Mouse (Mus musculus): ENCODE measurements around the gene Ebf4. TPM values are rescaled to one million over a fixed set of nuclear protein-coding genes. Genes with fewer than 3 reads are reported as not detected.

Ebf4 gene
- not detected in 2 replicates for polyA plus RNA-seq (2012)

GRCm38 (mm10) chr2:130294936-130295277 is at the start of gene Ebf4:
Ebf4 (plus strand) TSS chr2:130295169.
- H3K27me3 ChIP-seq (ENCODE audit: control insufficient read depth): peaks cover 93% of the 10 kb centered on the region
- TF ChIP-seq TAL1 (IDR thresholded peaks at IDR 0.05; ENCODE audit: low read length): no peak
- no peak for TF ChIP-seq GATA1 (IDR thresholded peaks at IDR 0.05; ENCODE audit: low read length)
- peak within 1 kb of the TSS; percentile 14 for H3K4me3 ChIP-seq (replicated peaks)
- H3K36me3 ChIP-seq (ENCODE audit: control insufficient read depth): no peaks in the 10 kb centered on the region
- no peaks in the 10 kb centered on the region for H3K4me1 ChIP-seq (ENCODE audit: control insufficient read depth)
- H3K9me3 ChIP-seq (ENCODE audit: control insufficient read depth, low read length): peaks cover 6% of the 10 kb centered on the region; the same call in 1 of the 2 replicates

- Histone ChIP-seq H3K9me3 (ENCODE audit: control insufficient read depth, low read length) (no peaks in the 10 kb centered on the region), H3K4me1 (ENCODE audit: control insufficient read depth) (peaks cover 21% of the 10 kb centered on the region), H3K27me3 (ENCODE audit: control insufficient read depth) (no peaks in the 10 kb centered on the region), H3K4me3 (replicated peaks) (no peak overlapping the region), H3K36me3 (ENCODE audit: control insufficient read depth) (peaks cover 10% of the 10 kb centered on the region)
- TF ChIP-seq GATA1 (IDR thresholded peaks at IDR 0.05; ENCODE audit: low read length): no peak
- no peak for TF ChIP-seq TAL1 (IDR thresholded peaks at IDR 0.05; ENCODE audit: low read length)
Observed at GRCm38 (mm10) chr2:130246912-130247311, 48.1 kb upstream of the Ebf4 start.

- H3K27me3 ChIP-seq (ENCODE audit: control insufficient read depth): no peaks in the 10 kb centered on the region
- no peak overlapping the region for H3K4me3 ChIP-seq (replicated peaks)
- H3K36me3 ChIP-seq (ENCODE audit: control insufficient read depth): peaks cover 10% of the 10 kb centered on the region
- H3K9me3 ChIP-seq (ENCODE audit: control insufficient read depth, low read length): no peaks in the 10 kb centered on the region
- TF ChIP-seq TAL1 (IDR thresholded peaks at IDR 0.05; ENCODE audit: low read length): no peak
- no peak for TF ChIP-seq GATA1 (IDR thresholded peaks at IDR 0.05; ENCODE audit: low read length)
- peaks cover 21% of the 10 kb centered on the region for H3K4me1 ChIP-seq (ENCODE audit: control insufficient read depth)
Observed at GRCm38 (mm10) chr2:130248226-130248625, 46.7 kb upstream of the Ebf4 start.

- TF ChIP-seq TAL1 (IDR thresholded peaks at IDR 0.05; ENCODE audit: low read length): no peak
- no peak for TF ChIP-seq GATA1 (IDR thresholded peaks at IDR 0.05; ENCODE audit: low read length)
- Histone ChIP-seq H3K36me3 (ENCODE audit: control insufficient read depth) (peaks cover 16% of the 10 kb centered on the region), H3K4me1 (ENCODE audit: control insufficient read depth) (peaks cover 27% of the 10 kb centered on the region), H3K27me3 (ENCODE audit: control insufficient read depth) (no peaks in the 10 kb centered on the region), H3K4me3 (replicated peaks) (no peak overlapping the region), H3K9me3 (ENCODE audit: control insufficient read depth, low read length) (no peaks in the 10 kb centered on the region)
Observed at GRCm38 (mm10) chr2:130256762-130257161, 38.2 kb upstream of the Ebf4 start.

GRCm38 (mm10) chr2:130260822-130261221 is 34.1 kb upstream of the Ebf4 start:
- no peak for TF ChIP-seq TAL1 (IDR thresholded peaks at IDR 0.05; ENCODE audit: low read length)
- no peak for TF ChIP-seq GATA1 (IDR thresholded peaks at IDR 0.05; ENCODE audit: low read length)
- Histone ChIP-seq H3K4me3 (replicated peaks) (peak overlapping the region; percentile 25), H3K36me3 (ENCODE audit: control insufficient read depth) (peaks cover 16% of the 10 kb centered on the region), H3K27me3 (ENCODE audit: control insufficient read depth) (no peaks in the 10 kb centered on the region), H3K4me1 (ENCODE audit: control insufficient read depth) (peaks cover 68% of the 10 kb centered on the region), H3K9me3 (ENCODE audit: control insufficient read depth, low read length) (no peaks in the 10 kb centered on the region)

DNA sequence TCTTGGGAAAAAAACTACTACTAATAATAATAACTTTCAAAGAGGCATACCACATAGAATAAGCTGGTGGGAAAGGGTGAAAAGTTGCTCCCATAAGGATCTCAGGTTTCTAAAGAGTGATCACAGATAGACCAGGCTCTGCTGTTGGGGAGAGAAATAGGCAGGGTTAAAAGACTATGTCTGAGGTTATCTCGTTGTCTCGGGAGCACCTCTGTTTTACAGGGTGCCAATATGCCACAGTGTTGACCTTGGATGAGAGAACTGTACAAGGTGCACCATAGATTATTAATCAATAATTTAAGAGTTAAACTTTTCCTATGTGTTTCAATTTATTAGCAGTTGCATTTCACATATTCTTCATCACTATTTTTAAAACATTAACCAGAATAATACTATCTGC is 33.1 kb upstream of the Ebf4 start:
- TF ChIP-seq GATA1 (IDR thresholded peaks at IDR 0.05; ENCODE audit: low read length): no peak
- TF ChIP-seq TAL1 (IDR thresholded peaks at IDR 0.05; ENCODE audit: low read length): no peak
- H3K27me3 ChIP-seq (ENCODE audit: control insufficient read depth): no peaks in the 10 kb centered on the region
- H3K4me3 ChIP-seq (replicated peaks): peak overlapping the region; percentile 36
- H3K4me1 ChIP-seq (ENCODE audit: control insufficient read depth): peaks cover 74% of the 10 kb centered on the region
- H3K36me3 ChIP-seq (ENCODE audit: control insufficient read depth): peaks cover 11% of the 10 kb centered on the region
- no peaks in the 10 kb centered on the region for H3K9me3 ChIP-seq (ENCODE audit: control insufficient read depth, low read length)

GRCm38 (mm10) chr2:130262398-130262797 is 32.6 kb upstream of the Ebf4 start:
- TF ChIP-seq GATA1 (IDR thresholded peaks at IDR 0.05; ENCODE audit: low read length): peak; percentile 91
- TF ChIP-seq TAL1 (IDR thresholded peaks at IDR 0.05; ENCODE audit: low read length): peak; percentile 66
- Histone ChIP-seq H3K4me1 (ENCODE audit: control insufficient read depth) (peaks cover 75% of the 10 kb centered on the region), H3K4me3 (replicated peaks) (peak overlapping the region; percentile 36), H3K9me3 (ENCODE audit: control insufficient read depth, low read length) (no peaks in the 10 kb centered on the region), H3K36me3 (ENCODE audit: control insufficient read depth) (peaks cover 10% of the 10 kb centered on the region), H3K27me3 (ENCODE audit: control insufficient read depth) (no peaks in the 10 kb centered on the region)

DNA sequence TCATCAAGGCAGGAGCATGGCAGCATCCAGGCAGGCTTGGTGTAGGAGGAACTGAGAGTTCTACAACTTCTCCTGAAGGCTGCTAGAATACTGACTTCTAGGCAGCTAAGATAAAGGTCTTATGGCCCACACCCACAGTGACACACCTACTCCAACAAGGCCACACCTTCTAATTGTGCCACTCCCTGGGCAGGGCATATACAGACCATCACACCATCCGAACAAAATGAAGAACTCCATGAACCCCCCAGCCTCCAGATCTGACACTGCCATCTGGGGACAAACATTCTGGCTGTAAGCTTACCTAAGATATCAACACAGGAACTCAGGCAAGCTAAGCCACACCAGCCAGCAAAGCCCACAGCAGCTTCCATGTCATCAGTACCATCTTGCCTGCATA is 29.4 kb upstream of the Ebf4 start:
- peak overlapping the region; percentile 61 for H3K4me3 ChIP-seq (replicated peaks)
- H3K36me3 ChIP-seq (ENCODE audit: control insufficient read depth): peaks cover 2% of the 10 kb centered on the region; the same call in 1 of the 2 replicates
- H3K4me1 ChIP-seq (ENCODE audit: control insufficient read depth): peaks cover 82% of the 10 kb centered on the region
- H3K9me3 ChIP-seq (ENCODE audit: control insufficient read depth, low read length): no peaks in the 10 kb centered on the region
- peak; percentile 23; the same call in 1 of the 3 replicates for TF ChIP-seq TAL1 (IDR thresholded peaks at IDR 0.05; ENCODE audit: low read length)
- TF ChIP-seq GATA1 (IDR thresholded peaks at IDR 0.05; ENCODE audit: low read length): no peak; the same call in 1 of the 2 replicates
- H3K27me3 ChIP-seq (ENCODE audit: control insufficient read depth): no peaks in the 10 kb centered on the region

- H3K9me3 ChIP-seq (ENCODE audit: control insufficient read depth, low read length): no peaks in the 10 kb centered on the region
- no peaks in the 10 kb centered on the region for H3K36me3 ChIP-seq (ENCODE audit: control insufficient read depth)
- H3K4me1 ChIP-seq (ENCODE audit: control insufficient read depth): peaks cover 63% of the 10 kb centered on the region
- no peak overlapping the region for H3K4me3 ChIP-seq (replicated peaks)
- H3K27me3 ChIP-seq (ENCODE audit: control insufficient read depth): no peaks in the 10 kb centered on the region
- TF ChIP-seq TAL1 (IDR thresholded peaks at IDR 0.05; ENCODE audit: low read length) (no peak), GATA1 (IDR thresholded peaks at IDR 0.05; ENCODE audit: low read length) (no peak)
Observed at GRCm38 (mm10) chr2:130268074-130268473, 26.9 kb upstream of the Ebf4 start.

DNA sequence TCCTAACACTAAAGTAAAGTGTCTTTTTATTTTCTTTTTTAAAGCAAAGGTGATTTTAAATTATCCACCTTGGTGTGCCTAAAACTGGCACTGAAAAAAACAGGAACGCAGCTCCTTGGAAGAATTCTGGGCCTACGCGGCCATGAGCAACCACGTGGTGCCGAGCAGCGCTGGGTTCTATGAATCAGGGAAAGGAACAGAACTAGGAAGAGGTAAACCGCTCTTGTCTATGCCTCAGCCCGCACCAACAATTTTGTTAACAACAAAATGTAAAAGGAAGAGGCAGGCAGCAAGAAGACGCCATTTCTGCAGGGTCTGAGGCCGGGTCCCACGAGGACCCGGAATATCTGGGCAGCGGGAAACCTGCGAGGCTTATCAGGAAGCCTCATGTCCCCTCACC is 21.2 kb upstream of the Ebf4 start:
- TF ChIP-seq GATA1 (IDR thresholded peaks at IDR 0.05; ENCODE audit: low read length): no peak
- no peak for TF ChIP-seq TAL1 (IDR thresholded peaks at IDR 0.05; ENCODE audit: low read length)
- Histone ChIP-seq H3K27me3 (ENCODE audit: control insufficient read depth) (no peaks in the 10 kb centered on the region), H3K4me1 (ENCODE audit: control insufficient read depth) (peaks cover 46% of the 10 kb centered on the region), H3K9me3 (ENCODE audit: control insufficient read depth, low read length) (no peaks in the 10 kb centered on the region), H3K36me3 (ENCODE audit: control insufficient read depth) (peaks cover 39% of the 10 kb centered on the region), H3K4me3 (replicated peaks) (peak overlapping the region; percentile 82)
